Mouse (Mus musculus): ENCODE measurements at regions not wholly inside any gene's neighbourhood (a gene's known extent, or its start where the extent isn't known, plus 50 kb on each side); places are given as distances from the start of the nearest gene placed in this dataset.

GRCm38 (mm10) chr1:91735436-91735835, 65.8 kb upstream of the Twist2 start:
- no peak for DNase-seq (ENCODE audit: extremely low spot score)

GRCm38 (mm10) chr1:91740661-91741060, 60.6 kb upstream of the Twist2 start:
- DNase-seq (ENCODE audit: extremely low spot score): no peak

- no peak for DNase-seq (ENCODE audit: extremely low spot score)
These were observed 59.2 kb upstream of the Twist2 start for GRCm38 (mm10) chr1:91742031-91742430.

GRCm38 (mm10) chr1:91742914-91743313, 58.3 kb upstream of the Twist2 start:
- DNase-seq (ENCODE audit: extremely low spot score): no peak

GRCm38 (mm10) chr1:91744076-91744475, 57.2 kb upstream of the Twist2 start:
- no peak for DNase-seq (ENCODE audit: extremely low spot score)

GRCm38 (mm10) chr1:91744701-91745100, 56.6 kb upstream of the Twist2 start:
- DNase-seq (ENCODE audit: extremely low spot score): no peak

GRCm38 (mm10) chr1:91747583-91747982, 53.7 kb upstream of the Twist2 start:
- DNase-seq (ENCODE audit: extremely low spot score): no peak
